Mouse (Mus musculus) testis, adult 2 months (tissue): ENCODE results near the gene Reln.

Experiments used
- CTCF ChIP-seq: fragments of 200-500 bp; IDR thresholded peaks from 2 replicates; pipeline ENCODE4 v1.5.1; 2012; ENCODE audit warnings: low read depth, mild to moderate bottlenecking, inconsistent platforms, low read length, moderate library complexity; ENCODE audit not compliant: control insufficient read depth, insufficient read depth, insufficient replicate concordance
- POLR2A ChIP-seq: fragments of 200-500 bp; IDR thresholded peaks from 2 replicates; pipeline ENCODE4 v1.6.1; 2012; ENCODE audit warnings: low read depth, mild to moderate bottlenecking, inconsistent platforms, low read length, moderate library complexity; ENCODE audit not compliant: control insufficient read depth

GRCm38 (mm10) chr5:22017896-22018295 is 326.6 kb downstream of the Reln start:
- TF ChIP-seq POLR2A (no peak), CTCF (no peak)
